Mouse (Mus musculus): ENCODE data around the gene Gm9837. TPM values are rescaled to one million over a fixed set of nuclear protein-coding genes. Genes with fewer than 3 reads are reported as not detected.
A peak's percentile ranks its signal among the peaks of the same experiment; 100 is the strongest.
"Not testable (repeated sequence)": the region's sequence is repeated elsewhere in the genome, so short reads cannot be mapped to it uniquely, and the experiment has no call there.

The Gm9837 gene
- total RNA-seq, 2 experiments from 2014 or later = not detected

- DNase-seq = peak; percentile 70 to 81
Observed at GRCm38 (mm10) chr11:53456474-53457371, 13.6 kb downstream of the Gm9837 start, which contains the start of the genes Gm10447 and Shroom1. Gene Gm10447, minus strand, starts transcription at chr11:53457110. Gene Shroom1, plus strand, starts transcription at chr11:53457205.

DNA sequence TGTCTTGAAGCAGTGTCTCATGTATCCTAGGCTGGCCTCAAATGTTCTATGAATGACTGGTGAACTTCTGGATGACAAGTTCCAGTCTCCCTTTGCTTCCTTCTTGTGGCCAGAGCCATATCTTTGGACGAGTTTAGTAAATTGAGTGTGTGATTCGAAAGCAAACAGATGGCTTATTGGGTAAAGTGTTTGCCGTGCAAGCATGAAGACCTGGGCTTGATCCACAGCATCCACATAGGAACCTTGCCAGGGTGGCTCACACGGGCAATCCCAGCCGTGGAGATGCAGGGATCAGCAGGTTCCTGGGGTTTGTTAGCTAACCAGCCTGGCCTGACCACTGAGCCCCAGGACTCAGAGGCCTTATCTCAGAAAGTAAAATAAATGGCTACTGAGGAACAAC, 17.2 kb downstream of the Gm9837 start:
- no peak for DNase-seq

DNA sequence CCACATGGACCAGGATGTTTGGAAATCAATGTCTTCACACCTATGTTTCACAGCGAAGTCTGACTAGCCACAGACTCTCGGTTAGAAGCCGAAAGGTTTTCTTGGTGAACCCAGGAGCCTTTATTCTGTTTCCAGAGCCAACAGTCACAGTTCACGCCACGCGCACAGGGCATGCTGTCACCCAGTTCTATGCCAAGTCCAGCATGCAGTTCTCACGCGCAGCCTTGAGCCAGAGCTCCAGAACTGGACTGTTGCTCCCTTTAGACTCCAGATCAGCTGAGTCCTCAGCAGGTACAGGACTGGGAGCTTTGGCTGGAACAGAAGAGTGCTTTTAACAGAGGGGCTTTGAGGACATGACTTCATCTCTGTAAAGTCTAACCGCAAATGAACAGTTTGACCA, 17.9 kb downstream of the Gm9837 start:
- DNase-seq = peak; percentile 53 to 59

GRCm38 (mm10) chr11:53451361-53451760, 18.9 kb downstream of the Gm9837 start:
- DNase-seq = no peak

- DNase-seq = no peak
Observed at GRCm38 (mm10) chr11:53450070-53450705, 20.1 kb downstream of the Gm9837 start.

DNA sequence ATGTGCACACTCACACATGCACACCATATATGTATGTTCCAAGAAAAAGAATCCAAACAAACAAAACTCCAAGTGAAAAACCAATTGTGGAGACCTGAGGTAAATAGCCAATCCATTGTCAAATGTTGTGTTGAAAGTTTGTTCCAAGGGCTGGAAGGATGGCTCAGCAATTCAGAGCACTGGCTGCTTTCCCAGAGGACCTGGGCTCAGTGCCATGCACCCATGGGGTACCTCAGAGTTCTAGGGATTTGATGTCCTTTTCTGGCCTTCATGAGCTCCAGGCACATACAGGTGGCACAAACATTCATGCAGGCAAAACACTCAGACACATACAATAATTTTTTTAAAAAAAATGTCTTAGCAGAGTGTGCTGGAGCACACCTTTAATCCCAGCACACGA, 21.8 kb downstream of the Gm9837 start:
- peak; percentile 83 to 86 for DNase-seq

DNA sequence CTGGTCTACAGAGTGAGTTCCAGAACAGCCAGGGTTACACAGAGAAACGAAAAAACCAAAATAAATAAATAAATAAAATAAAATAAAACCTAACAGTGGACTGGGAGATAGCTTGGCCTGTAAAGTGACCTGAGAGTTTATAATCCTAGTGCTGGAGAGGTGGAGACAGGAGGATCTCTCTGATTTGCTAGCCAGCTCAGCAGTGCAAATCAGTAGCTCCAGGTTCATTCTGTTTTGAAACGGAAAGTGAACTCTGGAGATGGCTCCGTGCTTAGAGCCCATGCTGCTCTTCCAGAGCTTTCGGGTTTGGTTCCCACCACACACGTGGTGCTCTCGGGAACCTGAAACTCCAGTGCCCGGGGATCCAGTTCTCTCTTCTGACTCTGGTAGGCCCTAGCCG, 22.3 kb downstream of the Gm9837 start:
- no peak for DNase-seq

DNA sequence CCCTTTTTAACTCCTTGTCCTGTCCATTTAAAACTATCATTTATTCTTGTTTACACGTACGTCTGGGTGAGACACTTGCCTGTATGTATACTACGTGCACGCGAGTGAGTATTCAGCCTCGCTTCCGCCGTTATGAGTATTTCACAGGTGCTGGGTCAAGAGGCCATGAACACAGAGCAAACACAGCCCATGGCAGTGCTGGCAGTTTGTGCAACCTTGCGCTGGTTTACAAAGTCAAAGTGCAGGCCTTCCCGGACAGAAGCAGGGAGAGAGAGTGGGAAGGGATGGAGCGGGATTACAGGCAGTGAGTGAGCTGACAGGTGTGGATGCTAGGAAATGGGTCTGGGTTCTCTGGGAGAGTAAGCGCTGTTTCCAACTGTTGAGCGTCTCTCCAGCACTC, 24.1 kb downstream of the Gm9837 start:
- DNase-seq = no peak

DNA sequence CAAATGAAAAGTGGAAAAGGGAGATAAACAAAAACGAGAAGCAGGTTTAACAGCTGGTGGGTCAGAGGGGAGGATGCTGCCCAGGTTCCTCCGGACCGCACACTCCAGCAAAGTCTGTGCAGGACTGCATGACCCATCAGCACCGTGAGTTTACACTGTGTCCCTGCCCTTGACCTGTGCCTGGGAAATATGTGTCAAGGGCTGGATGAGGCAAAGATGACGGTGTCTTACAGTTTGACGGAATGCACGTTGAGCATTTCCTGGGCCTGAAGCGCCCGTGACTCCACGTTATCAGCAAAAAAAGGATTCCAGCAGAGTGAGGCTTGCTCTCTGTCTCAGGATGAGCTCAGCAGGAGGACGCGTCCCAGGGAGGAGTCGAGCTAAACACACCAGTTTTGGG, 24.7 kb downstream of the Gm9837 start:
- peak; percentile 60 to 63 for DNase-seq

- DNase-seq = peak; percentile 64 to 67
Observed at GRCm38 (mm10) chr11:53443861-53444260, 26.4 kb downstream of the Gm9837 start.

DNA sequence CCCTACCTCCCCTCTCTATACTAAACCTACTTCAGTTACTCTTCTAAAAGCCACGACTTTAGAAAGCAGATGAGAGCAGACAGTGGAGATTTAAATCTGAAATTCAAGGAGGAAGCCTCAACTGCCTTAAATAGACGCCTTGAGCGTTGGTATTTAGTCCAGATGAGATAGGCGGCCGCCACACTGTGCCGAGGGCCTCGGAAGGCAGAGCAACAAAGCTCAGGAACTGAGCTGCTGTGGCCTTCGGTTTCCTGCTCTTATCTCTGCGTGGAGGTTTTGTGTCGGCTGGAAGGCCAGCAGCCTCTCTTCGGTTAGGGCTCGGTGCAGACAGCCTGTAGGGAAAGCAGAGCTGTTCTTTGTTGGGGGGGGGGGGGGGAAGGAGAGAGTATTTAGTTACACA, 28.4 kb downstream of the Gm9837 start:
- peak; percentile 62 to 65 for DNase-seq

- no peak for DNase-seq
Observed at GRCm38 (mm10) chr11:53436338-53436737, 33.9 kb downstream of the Gm9837 start.

GRCm38 (mm10) chr11:53435504-53435903, 34.8 kb downstream of the Gm9837 start:
- DNase-seq = no peak

DNA sequence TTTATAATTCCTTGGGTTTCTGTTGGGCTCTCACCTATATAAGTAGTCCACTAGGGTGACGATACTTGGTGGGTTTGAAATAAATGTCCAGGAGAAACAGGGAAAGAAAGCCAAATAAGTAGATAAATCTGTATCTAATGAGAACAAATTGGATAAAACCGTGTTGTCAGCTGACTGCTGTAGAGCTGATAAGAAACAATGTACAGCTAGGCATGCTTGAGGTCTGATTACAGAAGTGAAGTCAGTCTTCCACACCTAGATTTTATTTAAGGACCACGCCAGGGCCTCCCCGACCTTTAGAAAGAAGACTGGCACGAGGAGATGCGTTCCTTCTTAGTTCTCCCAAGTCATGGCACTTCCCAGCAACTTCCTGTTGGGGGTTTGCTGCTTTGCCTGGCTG, 37.2 kb downstream of the Gm9837 start:
- DNase-seq = no peak

- peak in 1 of 2 experiments; percentile 36 for DNase-seq
Observed at GRCm38 (mm10) chr11:53431347-53432056, 38.8 kb downstream of the Gm9837 start.

- peak; percentile 97 to 98 for DNase-seq
Observed at GRCm38 (mm10) chr11:53430670-53431346, 39.5 kb downstream of the Gm9837 start, which contains the start of the genes Uqcrq and Gdf9. Gene Uqcrq, minus strand, starts transcription at chr11:53430831. Gene Gdf9, plus strand, starts transcription at chr11:53431023.

DNA sequence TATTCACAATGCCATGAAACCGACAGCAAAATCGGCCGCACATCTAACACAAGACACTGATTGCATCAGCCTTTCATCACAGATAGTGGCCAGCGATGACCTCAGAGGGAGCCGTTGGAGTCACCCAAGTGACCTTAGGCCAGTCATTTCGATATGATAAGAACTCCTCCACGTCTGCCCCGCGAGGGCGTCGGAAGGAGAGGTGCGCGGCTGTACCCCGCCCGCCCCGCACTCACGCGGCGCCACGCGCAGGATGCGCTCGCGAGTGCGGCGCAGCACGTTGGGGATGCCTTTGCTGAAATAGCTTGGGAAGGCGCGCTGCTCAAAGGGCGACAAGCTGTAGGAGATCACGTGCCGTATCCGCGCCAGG, 40.0 kb downstream of the Gm9837 start:
- DNase-seq = peak; percentile 56 to 78

DNA sequence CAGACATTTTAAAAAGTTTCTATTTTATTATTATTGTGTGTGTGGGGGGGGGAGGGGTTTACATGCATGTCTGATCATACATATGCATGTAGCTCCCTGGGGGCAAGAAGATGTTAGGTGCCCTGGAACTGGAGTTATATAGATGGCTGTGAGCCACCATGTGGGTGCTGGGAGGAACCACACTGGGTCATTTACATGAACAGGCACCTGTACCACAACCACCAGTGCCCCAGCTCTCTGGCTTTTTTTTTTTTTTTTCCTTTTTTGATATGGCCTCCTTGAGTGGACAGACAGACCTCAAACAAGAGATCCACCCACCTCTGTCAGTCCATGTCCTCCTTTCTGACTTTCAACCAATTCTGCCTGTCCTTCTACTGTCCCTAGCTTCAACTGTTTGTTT, 41.1 kb downstream of the Gm9837 start:
- DNase-seq = no peak

DNA sequence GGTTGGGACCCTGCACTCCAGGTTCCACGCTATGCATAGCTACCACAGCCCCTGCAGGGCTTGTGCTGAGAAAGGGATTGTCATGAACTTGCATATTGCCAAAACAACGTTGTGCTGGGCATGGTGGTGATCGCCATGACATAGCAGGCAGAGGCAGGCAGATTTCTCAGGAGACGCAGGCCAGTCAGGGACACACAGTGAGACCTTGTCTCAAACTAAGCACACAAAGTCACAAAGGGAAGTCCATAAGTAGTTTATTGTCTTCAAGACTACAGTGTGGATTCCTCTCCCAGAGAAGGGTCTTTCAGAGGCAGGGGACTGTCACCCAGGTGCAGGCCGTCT, 41.6 kb downstream of the Gm9837 start:
- no peak for DNase-seq

DNA sequence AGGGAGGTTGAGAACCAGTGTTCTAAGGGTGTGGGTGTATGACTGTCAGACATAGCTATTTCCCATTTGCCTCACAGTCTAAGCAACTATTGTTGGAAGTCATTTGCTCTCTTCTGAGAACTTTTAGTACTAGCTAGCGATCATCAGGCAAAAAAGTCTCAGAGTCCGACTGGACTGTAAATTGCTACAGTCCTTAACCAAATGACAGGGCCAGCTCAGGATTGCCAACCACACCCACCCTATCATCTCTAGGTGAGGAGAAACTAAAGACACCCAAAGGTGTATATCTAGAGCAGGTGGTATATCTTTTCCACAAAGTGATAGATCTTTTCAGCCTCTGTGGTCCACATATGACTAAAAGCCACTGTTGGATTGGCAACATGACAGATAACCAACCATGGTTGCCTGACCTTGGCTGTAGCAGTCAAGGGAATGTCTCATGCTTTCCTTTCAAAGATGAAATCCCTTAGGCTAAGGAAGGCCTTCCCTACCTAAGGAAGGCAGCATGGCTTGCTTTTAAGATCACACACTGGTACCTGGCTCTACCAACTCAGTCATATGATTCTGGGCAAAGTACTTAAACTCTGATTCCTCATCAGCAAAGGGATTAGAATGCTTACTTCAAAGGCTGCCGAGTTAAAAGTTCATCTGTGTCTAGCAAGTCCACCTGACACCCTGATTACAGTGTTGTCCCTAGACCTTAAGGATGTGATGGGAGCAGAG, 42.1 kb downstream of the Gm9837 start:
- DNase-seq = no peak

DNA sequence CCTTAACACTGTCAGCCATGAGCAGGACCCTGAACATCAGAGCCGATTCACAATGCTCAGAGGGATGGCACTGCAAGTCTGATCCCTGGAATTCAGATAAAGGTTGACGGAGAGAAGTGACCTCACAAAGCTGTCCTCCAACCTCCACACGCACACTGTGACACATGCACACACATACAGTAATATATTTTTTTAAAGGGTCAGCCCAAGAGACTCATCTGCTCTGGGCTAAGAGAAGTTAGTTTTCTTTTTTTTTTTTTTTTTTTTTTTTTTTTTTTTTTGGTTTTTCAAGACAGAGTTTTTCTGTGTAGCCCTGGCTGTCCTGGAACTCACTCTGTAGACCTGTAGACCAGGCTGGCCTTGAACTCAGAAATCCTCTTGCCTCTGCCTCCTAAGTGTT, 43.4 kb downstream of the Gm9837 start:
- DNase-seq = not testable (repeated sequence)

Data from adrenal gland, postnatal 36 days (tissue).